Mouse (Mus musculus) brown adipose tissue, adult 24 weeks (tissue): ENCODE measurements around the gene Pagr1b. TPM values are rescaled to one million over a fixed set of nuclear protein-coding genes. Genes with fewer than 3 reads are reported as not detected.

Experiments
- H3K27ac ChIP-seq: fragments of 200-500 bp; replicated peaks from 2 replicates; pipeline ENCODE4 v1.5.1; 2012; ENCODE audit warnings: low read depth, mild to moderate bottlenecking, low read length
- H3K4me1 ChIP-seq: fragments of 200-500 bp; 2 replicates; pipeline ENCODE4 v1.6.1; 2012; ENCODE audit warnings: low read length, mixed read lengths; ENCODE audit not compliant: control insufficient read depth, insufficient read depth, insufficient read length
- H3K4me3 ChIP-seq: fragments of 200-500 bp; 2 replicates; pipeline ENCODE4 v1.5.1; 2012; ENCODE audit warnings: low read depth, mild to moderate bottlenecking, low read length, moderate library complexity; ENCODE audit not compliant: insufficient read depth
- polyA plus RNA-seq: library from polyadenylated mRNA; stranded (reverse); fragments of >200 nt; gene quantifications from 2 replicates; pipeline ENCODE4 v1.2.4, GENCODE M21; 2012; ENCODE audit not compliant: missing spikeins, insufficient read depth, insufficient read length

The Pagr1b gene
- polyA plus RNA-seq, 1 experiment, result 14.1 TPM

DNA sequence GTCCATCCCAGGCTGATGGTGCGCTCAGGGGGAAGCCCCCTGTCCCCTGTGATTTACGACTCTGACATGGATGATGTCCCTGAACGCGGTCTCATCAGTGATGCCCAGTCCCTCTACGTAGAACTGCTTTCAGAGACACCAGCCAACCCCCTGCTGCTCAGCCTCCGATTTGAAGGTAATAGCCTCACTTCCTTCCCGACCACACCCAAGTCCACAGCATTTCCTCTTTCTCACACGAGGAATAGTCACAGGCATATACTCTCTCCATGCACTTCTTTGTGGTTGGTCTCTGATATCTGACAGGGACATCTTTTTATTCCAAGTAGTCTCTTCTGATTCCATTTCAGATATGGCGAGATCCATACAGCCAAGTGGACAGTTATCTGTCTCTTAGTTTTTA lies 56.5 kb downstream of the Pagr1b start:
- Histone ChIP-seq H3K4me3 (no peak overlapping the region), H3K27ac (no peak overlapping the region), H3K4me1 (no peaks in the 10 kb centered on the region; the same call in 1 of the 2 replicates)

- H3K27ac ChIP-seq, result no peak overlapping the region
- no peaks in the 10 kb centered on the region; the same call in 1 of the 2 replicates for H3K4me1 ChIP-seq
- no peak overlapping the region for H3K4me3 ChIP-seq
Observed at GRCm38 (mm10) chr7:126955125-126955524, 61.2 kb downstream of the Pagr1b start.

GRCm38 (mm10) chr7:126952646-126953045 lies 63.6 kb downstream of the Pagr1b start:
- no peak overlapping the region for H3K4me3 ChIP-seq

DNA sequence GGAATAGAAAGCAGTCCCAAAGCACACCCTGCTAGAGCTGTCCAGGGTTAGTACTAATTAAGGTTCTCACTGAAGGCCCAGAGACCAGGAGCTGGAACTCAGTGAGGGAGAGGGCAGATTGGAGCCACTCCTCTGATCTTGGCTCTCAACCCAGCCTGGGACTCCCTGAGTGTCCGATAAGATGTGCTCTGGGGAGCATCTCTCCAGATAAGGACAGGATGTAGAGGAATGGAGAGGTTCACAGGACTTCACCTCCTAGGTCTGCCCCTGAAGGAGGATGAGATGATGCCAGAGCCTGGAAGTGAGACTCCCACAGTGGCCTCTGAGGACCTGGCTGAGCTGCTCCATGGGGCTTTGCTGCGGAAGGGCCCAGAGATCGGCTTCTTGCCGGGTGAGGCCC lies 64.5 kb downstream of the Pagr1b start:
- no peak overlapping the region for H3K4me3 ChIP-seq
- H3K27ac ChIP-seq, result no peak overlapping the region
- peaks cover 3% of the 10 kb centered on the region for H3K4me1 ChIP-seq

More at GRCm38 (mm10) chr7:126952646-126953045, 63.6 kb downstream of the Pagr1b start:
- H3K27ac ChIP-seq, result no peak overlapping the region
- H3K4me1 ChIP-seq, result peaks cover 3% of the 10 kb centered on the region

Other genes with a start within 250 kb of the Pagr1b start
- gene Ypel3, start 239.5 kb downstream of the Pagr1b start, polyA plus RNA-seq, result 156 and 157 TPM in 2 replicates
- gene Tbx6, start 235.0 kb downstream of the Pagr1b start, polyA plus RNA-seq, result not detected in 2 replicates
- gene Ppp4c, start 224.0 kb downstream of the Pagr1b start, polyA plus RNA-seq, result 46.4 and 53.3 TPM in 2 replicates
- 50.7 and 63.7 TPM in 2 replicates for gene Fam57b, start 218.8 kb downstream of the Pagr1b start, polyA plus RNA-seq
- not detected in 2 replicates for gene 4930451I11Rik, start 184.8 kb downstream of the Pagr1b start, polyA plus RNA-seq
- not detected in 2 replicates for gene Doc2a, start 169.1 kb downstream of the Pagr1b start, polyA plus RNA-seq
- 6.1 and 7.4 TPM in 2 replicates for gene Hirip3, start 154.5 kb downstream of the Pagr1b start, polyA plus RNA-seq
- 16.4 and 27.1 TPM in 2 replicates for gene Ino80e, start 154.1 kb downstream of the Pagr1b start, polyA plus RNA-seq
- gene Taok2, start 131.8 kb downstream of the Pagr1b start, polyA plus RNA-seq, result 17.6 and 22.7 TPM in 2 replicates
- gene Tmem219, start 93.6 kb downstream of the Pagr1b start, polyA plus RNA-seq, result 41.9 and 45.2 TPM in 2 replicates
- gene Kctd13, start 87.6 kb downstream of the Pagr1b start, polyA plus RNA-seq, result 8.8 and 10.9 TPM in 2 replicates
- not detected in 2 replicates for gene Asphd1, start 66.9 kb downstream of the Pagr1b start, polyA plus RNA-seq
- gene Sez6l2, start 65.9 kb downstream of the Pagr1b start, polyA plus RNA-seq, result 0.71 and 0.75 TPM in 2 replicates
- gene Cdipt, start 40.6 kb downstream of the Pagr1b start, polyA plus RNA-seq, result 33.4 and 41.3 TPM in 2 replicates
- gene Cdiptos, start 40.4 kb downstream of the Pagr1b start, polyA plus RNA-seq, result 2.0 and 2.3 TPM in 2 replicates
- gene Mvp, start 1.9 kb downstream of the Pagr1b start, polyA plus RNA-seq, result 27.9 and 52.7 TPM in 2 replicates
- gene Pagr1a, start 868 bp upstream of the Pagr1b start, polyA plus RNA-seq, result 5.9 and 26.0 TPM in 2 replicates
- gene Gm42742, start 4.6 kb upstream of the Pagr1b start, polyA plus RNA-seq, result 12.4 TPM in 1 of 2 replicates, not detected in the other
- gene Prrt2, start 4.7 kb upstream of the Pagr1b start, polyA plus RNA-seq, result 0.55 and 0.58 TPM in 2 replicates
- gene Maz, start 10.6 kb upstream of the Pagr1b start, polyA plus RNA-seq, result 23.3 and 33.6 TPM in 2 replicates
- not detected in 2 replicates for gene Kif22, start 26.0 kb upstream of the Pagr1b start, polyA plus RNA-seq
- not detected in 2 replicates for gene Zg16, start 70.8 kb upstream of the Pagr1b start, polyA plus RNA-seq
- 0.96 and 1.8 TPM in 2 replicates for gene AI467606, start 74.9 kb upstream of the Pagr1b start, polyA plus RNA-seq
- gene Qprt, start 105.7 kb upstream of the Pagr1b start, polyA plus RNA-seq, result 0.75 and 1.5 TPM in 2 replicates
- gene Spn, start 121.3 kb upstream of the Pagr1b start, polyA plus RNA-seq, result 0.44 TPM in 1 of 2 replicates, not detected in the other
- gene Cd2bp2, start 179.6 kb upstream of the Pagr1b start, polyA plus RNA-seq, result 15.3 and 17.4 TPM in 2 replicates
- 9.8 and 12.8 TPM in 2 replicates for gene Tbc1d10b, start 192.0 kb upstream of the Pagr1b start, polyA plus RNA-seq
- gene Mylpf, start 192.4 kb upstream of the Pagr1b start, polyA plus RNA-seq, result 335 and 418 TPM in 2 replicates
- 3.3 and 3.4 TPM in 2 replicates for gene Zfp553, start 216.6 kb upstream of the Pagr1b start, polyA plus RNA-seq
- 10.9 and 19.3 TPM in 2 replicates for gene Sept1, start 216.6 kb upstream of the Pagr1b start, polyA plus RNA-seq
- gene Zfp771, start 227.8 kb upstream of the Pagr1b start, polyA plus RNA-seq, result 7.1 and 14.4 TPM in 2 replicates
- 38.1 and 41.3 TPM in 2 replicates for gene Dctpp1, start 244.2 kb upstream of the Pagr1b start, polyA plus RNA-seq